Mouse (Mus musculus) liver, postnatal 0 days (tissue): Measurements from ENCODE around the gene Pde8a. TPM values are rescaled to one million over a fixed set of nuclear protein-coding genes. Genes with fewer than 3 reads are reported as not detected.
A peak's percentile ranks its signal among the peaks of the same experiment; 100 is the strongest.

Experiments
- ATAC-seq: fragments of 200-750 bp; cut with Nextera tagmentation; 2 replicates; pipeline ENCODE4 v1.8.0; 2017; ENCODE audit warnings: mild to moderate bottlenecking, moderate library complexity
- DNase-seq: peaks from one replicate; pipeline ENCODE4 v3.0.0-alpha.2; 2016
- H3K27ac ChIP-seq: fragments of 300-500 bp; sonication (generic); 2 replicates; pipeline ENCODE4 v1.5.1; 2014; ENCODE audit warnings: antibody characterized with exemption, moderate library complexity, mild to moderate bottlenecking, low read depth
- H3K27me3 ChIP-seq: fragments of 300-500 bp; sonication (generic); 2 replicates; pipeline ENCODE4 v1.6.1; 2014; ENCODE audit warnings: low read length, control low read depth, mixed read lengths; ENCODE audit not compliant: insufficient read depth
- H3K36me3 ChIP-seq: fragments of 300-500 bp; sonication (generic); replicated peaks from 2 replicates; pipeline ENCODE4 v1.6.1; 2014; ENCODE audit warnings: mild to moderate bottlenecking, control low read depth, low read length, moderate library complexity, mixed read lengths; ENCODE audit not compliant: insufficient read depth
- H3K4me1 ChIP-seq: fragments of 300-500 bp; sonication (generic); 2 replicates; pipeline ENCODE4 v1.6.1; 2014; ENCODE audit warnings: antibody characterized with exemption, mild to moderate bottlenecking, control low read depth; ENCODE audit not compliant: insufficient read depth
- H3K4me2 ChIP-seq: fragments of 300-500 bp; sonication (generic); 2 replicates; pipeline ENCODE4 v1.6.1; 2014; ENCODE audit warnings: low read depth, mild to moderate bottlenecking, low read length, moderate library complexity, mixed read lengths
- H3K4me3 ChIP-seq: fragments of 300-500 bp; sonication (generic); 2 replicates; pipeline ENCODE4 v1.5.1; 2014; ENCODE audit warnings: low read depth, low read length
- H3K9ac ChIP-seq: fragments of 300-500 bp; sonication (generic); replicated peaks from 2 replicates; pipeline ENCODE4 v1.6.1; 2014; ENCODE audit warnings: mild to moderate bottlenecking, moderate library complexity
- H3K9me3 ChIP-seq: fragments of 300-500 bp; sonication (generic); 2 replicates; pipeline ENCODE4 v1.6.1; 2016; ENCODE audit warnings: mild to moderate bottlenecking, control low read depth, low read length, mixed read lengths
- CTCF ChIP-seq: sonication (generic); IDR thresholded peaks from 2 replicates; pipeline ENCODE4 v1.5.1; 2016; ENCODE audit warnings: antibody characterized with exemption, low read depth
- EP300 ChIP-seq: IDR thresholded peaks from 2 replicates; pipeline ENCODE4 v1.6.1; 2016; ENCODE audit warnings: antibody characterized with exemption, low read depth, mild to moderate bottlenecking
- WGBS: fragments of 180-500 bp; shearing (Covaris S2); extraction: QIAGEN DNeasy Blood & Tissue Kit; methylation state at CpG from one replicate; pipeline ENCODE4 v1.1.7; 2014; ENCODE audit not compliant: insufficient replicate concordance; 5-methylcytosine and 5-hydroxymethylcytosine counted together
- polyA plus RNA-seq: library from polyadenylated mRNA; unstranded; fragments of >200 nt; fragmentation: Nextera tagmentation; extraction: Ambion mirVana; gene quantifications from 2 replicates; pipeline ENCODE4 v1.2.1, GENCODE M21; 2015

The Pde8a gene
- polyA plus RNA-seq, 1 experiment from 2014 or later, result 3.4 TPM

GRCm38 (mm10) chr7:81208944-81209343, 4.5 kb upstream of the Pde8a start:
- no peak overlapping the region for H3K4me3 ChIP-seq
- no peak overlapping the region for H3K4me2 ChIP-seq
- TF ChIP-seq EP300 (no peak), CTCF (peak; percentile 82)
- peaks cover 11% of the 10 kb centered on the region; the same call in 1 of the 2 replicates for H3K4me1 ChIP-seq
- DNase-seq (peak; percentile 80), ATAC-seq (no peak)
- no peak overlapping the region for H3K9ac ChIP-seq
- H3K27me3 ChIP-seq, result peaks cover 11% of the 10 kb centered on the region
- H3K9me3 ChIP-seq, result no peaks in the 10 kb centered on the region
- no peaks in the 10 kb centered on the region for H3K36me3 ChIP-seq
- no peak overlapping the region for H3K27ac ChIP-seq
- WGBS, result 22% methylated on average over 6 of the region's 6 CpGs

GRCm38 (mm10) chr7:81209979-81210685, 3.3 kb upstream of the Pde8a start:
- Histone ChIP-seq H3K4me1 (peaks cover 11% of the 10 kb centered on the region; the same call in 1 of the 2 replicates), H3K9ac (no peak overlapping the region), H3K27me3 (peaks cover 11% of the 10 kb centered on the region), H3K4me2 (no peak overlapping the region), H3K9me3 (no peaks in the 10 kb centered on the region), H3K27ac (no peak overlapping the region), H3K4me3 (no peak overlapping the region), H3K36me3 (no peaks in the 10 kb centered on the region)
- TF ChIP-seq CTCF (no peak), EP300 (no peak)
- 59% methylated on average over 12 of the region's 12 CpGs for WGBS
- no peak for DNase-seq
- ATAC-seq, result no peak

DNA sequence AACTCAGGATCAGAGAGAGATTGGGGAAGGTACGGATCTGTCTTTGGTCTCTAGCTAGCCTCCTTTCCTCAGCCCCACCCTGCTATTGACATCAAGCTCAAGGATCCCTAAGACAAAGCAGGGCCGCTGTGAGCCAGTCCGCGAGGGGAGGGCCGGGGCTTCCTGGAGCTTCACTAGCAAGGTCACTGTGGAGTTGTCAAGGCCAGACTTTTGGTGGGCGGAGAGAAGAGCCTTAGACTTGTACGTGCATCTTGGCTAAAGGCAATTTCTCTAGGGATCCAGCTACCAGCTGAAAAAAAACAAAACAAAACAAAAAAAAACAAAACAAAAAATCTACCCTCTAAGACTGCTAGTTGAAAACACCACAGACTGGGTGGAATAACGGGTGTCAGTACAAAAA, 1.6 kb upstream of the Pde8a start:
- Histone ChIP-seq H3K9me3 (no peaks in the 10 kb centered on the region), H3K4me3 (peak overlapping the region; percentile 52), H3K9ac (no peak overlapping the region; the same call in 1 of the 2 replicates), H3K27ac (0 out of 2 replicates have a peak overlapping the region, but pooled peaks have one; percentile 88), H3K4me2 (peak overlapping the region; percentile 73), H3K36me3 (no peaks in the 10 kb centered on the region), H3K4me1 (peaks cover 11% of the 10 kb centered on the region; the same call in 1 of the 2 replicates), H3K27me3 (peaks cover 11% of the 10 kb centered on the region)
- no peak for DNase-seq
- WGBS, result 14% methylated on average over 8 of the region's 8 CpGs
- TF ChIP-seq EP300, result no peak
- TF ChIP-seq CTCF, result no peak
- ATAC-seq, result no peak

DNA sequence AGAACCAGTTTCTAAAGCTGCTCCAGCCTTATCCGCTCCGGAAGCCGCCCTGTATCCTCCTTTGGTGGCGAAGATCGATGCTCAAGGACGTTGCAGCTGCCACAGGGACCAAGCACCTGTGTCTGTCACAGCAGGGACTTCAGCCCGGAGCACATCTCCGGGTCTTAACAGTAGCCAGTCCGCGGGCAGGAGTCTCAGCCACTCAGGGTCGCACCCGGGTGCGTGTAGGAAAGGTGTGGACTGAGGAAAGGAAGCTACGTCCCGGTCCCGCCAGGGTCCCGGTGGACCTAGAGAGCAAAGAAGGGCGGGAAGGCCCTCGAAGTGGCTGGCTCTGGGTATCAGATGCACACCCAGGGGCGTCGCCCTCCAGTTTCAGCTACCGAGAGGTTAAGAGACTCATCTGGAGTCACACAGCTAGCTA, 1.1 kb upstream of the Pde8a start:
- Histone ChIP-seq H3K4me1 (peaks cover 11% of the 10 kb centered on the region; the same call in 1 of the 2 replicates), H3K9me3 (no peaks in the 10 kb centered on the region), H3K27me3 (peaks cover 11% of the 10 kb centered on the region), H3K36me3 (no peaks in the 10 kb centered on the region), H3K27ac (peak overlapping the region; percentile 88), H3K4me3 (peak overlapping the region; percentile 52), H3K9ac (peak overlapping the region; percentile 58), H3K4me2 (peak overlapping the region; percentile 73)
- DNase-seq, result peak; percentile 68
- peak; percentile 26 for ATAC-seq
- no peak for TF ChIP-seq CTCF
- no peak for TF ChIP-seq EP300
- WGBS, result under 1% methylated on average over 22 of the region's 22 CpGs

DNA sequence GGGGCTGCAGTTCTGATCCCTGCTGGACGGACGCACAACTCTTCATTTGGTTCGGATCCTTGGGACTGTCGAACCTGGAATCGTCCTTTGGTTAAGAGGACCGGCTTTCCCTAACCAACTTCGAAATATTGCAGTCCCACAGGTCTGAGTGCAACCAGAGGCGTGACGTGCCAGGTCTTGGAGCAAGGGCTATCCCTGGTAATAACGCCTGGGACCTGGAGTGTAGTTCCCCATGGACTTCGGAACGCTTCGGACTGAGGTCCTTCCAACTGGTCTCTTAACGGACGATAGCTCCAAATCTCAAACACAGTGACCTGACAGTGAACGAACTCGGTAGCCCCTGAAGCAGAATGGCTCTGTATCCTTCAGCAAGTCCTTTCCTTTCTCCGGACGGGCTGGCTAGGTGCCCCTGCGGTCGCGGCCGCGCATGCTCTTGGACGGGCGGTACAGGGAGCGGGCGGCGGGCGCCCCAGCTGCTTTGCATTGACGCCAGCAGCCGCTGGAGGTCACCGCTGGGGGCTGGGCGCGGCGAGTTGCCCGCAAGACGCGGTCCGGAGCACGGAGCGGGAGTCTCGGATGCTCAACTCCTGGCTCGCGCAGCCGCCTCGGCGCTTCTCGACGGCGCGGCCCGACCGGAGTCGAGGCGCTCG, 574 bp upstream of the Pde8a start:
- ATAC-seq (peak; percentile 92), DNase-seq (peak; percentile 94)
- Histone ChIP-seq H3K4me1 (peaks cover 11% of the 10 kb centered on the region; the same call in 1 of the 2 replicates), H3K27me3 (peaks cover 11% of the 10 kb centered on the region), H3K4me2 (peak overlapping the region; percentile 73), H3K27ac (peak overlapping the region; percentile 88), H3K36me3 (no peaks in the 10 kb centered on the region), H3K4me3 (peak overlapping the region; percentile 52), H3K9ac (peak overlapping the region; percentile 64), H3K9me3 (no peaks in the 10 kb centered on the region)
- TF ChIP-seq EP300 (no peak), CTCF (peak; percentile 60)
- WGBS, result under 1% methylated on average over 56 of the region's 57 CpGs

DNA sequence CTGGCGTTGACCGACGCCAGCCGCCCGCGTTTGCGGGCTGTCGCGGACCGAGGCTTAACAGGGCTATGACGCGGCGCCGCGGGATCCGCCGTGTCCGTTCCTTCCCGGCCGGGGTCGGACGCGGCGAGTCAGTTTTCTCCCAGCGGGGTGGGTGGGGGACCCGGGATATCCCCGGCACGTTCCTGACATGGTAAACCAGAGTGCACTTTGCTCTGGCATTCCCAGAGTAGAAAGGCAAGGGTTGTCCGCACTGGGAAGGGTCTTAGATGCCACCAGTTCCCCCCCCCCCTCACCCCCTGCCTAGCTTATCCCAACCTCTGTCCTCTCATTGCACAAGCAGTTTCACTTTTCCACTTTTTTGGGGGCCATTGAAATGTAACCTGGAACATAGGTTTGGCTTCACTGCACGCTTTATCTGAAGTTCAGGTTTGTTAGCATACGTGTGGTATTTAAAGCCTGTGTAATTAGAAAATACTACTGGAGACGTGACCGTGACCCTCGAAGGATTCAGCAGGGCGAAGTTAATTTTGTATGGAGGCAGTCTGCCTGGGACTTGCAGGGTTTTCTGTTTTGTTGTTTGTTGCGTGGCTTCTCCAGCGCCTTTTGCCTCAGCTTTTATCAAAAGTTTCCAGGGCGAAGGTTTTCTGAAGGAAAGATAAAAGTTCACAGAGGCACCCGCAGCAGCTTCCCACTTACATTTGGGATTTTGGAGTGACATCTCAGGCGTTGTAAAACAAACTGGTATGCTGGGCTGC, 934 bp downstream of the Pde8a start:
- Histone ChIP-seq H3K4me1 (peaks cover 17% of the 10 kb centered on the region), H3K27me3 (peaks cover 11% of the 10 kb centered on the region), H3K9me3 (no peaks in the 10 kb centered on the region), H3K36me3 (no peaks in the 10 kb centered on the region), H3K4me2 (peak overlapping the region; percentile 73), H3K9ac (peak overlapping the region; percentile 64), H3K4me3 (peak overlapping the region; percentile 52), H3K27ac (peak overlapping the region; percentile 88)
- ATAC-seq (0 out of 2 replicates have a peak, but pooled peaks have one; percentile 7), DNase-seq (no peak)
- 8% methylated on average over 39 of the region's 40 CpGs for WGBS
- TF ChIP-seq CTCF (no peak), EP300 (no peak)
